Mouse (Mus musculus): Measurements from ENCODE around the gene Zfp931. TPM values are rescaled to one million over a fixed set of nuclear protein-coding genes. Genes with fewer than 3 reads are reported as not detected.

Zfp931 gene
- total RNA-seq (2023), result 1 to 10 TPM; 7.2 to 7.5 TPM

GRCm38 (mm10) chr2:178078166-178078717 is at the start of gene Zfp931:
Gene Zfp931, minus strand, starts transcription at chr2:178078476.

DNA sequence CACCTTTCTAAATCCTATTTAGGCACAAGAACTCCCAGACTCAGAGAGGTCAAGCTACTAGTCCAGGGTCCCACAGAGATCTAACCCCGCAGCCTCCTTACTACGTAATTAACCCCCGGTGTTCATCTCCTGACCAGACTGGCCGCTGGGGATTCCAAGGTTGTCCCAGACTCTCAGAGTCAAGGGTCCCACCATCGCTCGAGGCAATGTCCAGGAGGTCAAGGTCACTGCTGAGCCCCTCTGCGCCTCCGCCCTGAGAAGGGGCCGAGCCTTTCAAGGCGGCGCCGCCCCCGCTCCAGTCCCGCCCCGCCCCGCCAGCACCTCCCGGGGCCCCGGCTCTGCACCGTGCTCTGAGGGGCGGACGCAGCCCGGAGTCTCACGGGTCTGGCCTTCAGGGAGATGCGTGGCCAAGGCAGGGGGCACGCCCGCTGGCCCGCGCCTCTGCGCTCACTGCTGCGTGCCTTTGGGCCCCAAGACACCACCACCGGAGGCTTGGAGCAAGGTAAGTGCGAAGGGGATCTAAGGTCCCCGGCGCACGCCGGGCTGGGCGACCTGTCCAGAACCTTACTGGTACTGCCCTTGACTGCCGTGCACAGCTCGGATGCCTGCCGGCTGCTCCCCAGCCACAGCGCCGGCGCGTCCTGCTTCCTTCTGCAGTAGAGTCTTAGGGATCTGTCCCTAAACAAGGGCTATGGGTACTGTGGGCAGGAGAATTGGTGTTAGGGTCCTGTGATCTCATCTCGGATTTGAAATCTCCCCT is 40.7 kb upstream of the Zfp931 start, which contains the start of gene Phactr3:
Gene Phactr3, plus strand, starts transcription at position 175 of the 760 bp plus-strand sequence.

DNA sequence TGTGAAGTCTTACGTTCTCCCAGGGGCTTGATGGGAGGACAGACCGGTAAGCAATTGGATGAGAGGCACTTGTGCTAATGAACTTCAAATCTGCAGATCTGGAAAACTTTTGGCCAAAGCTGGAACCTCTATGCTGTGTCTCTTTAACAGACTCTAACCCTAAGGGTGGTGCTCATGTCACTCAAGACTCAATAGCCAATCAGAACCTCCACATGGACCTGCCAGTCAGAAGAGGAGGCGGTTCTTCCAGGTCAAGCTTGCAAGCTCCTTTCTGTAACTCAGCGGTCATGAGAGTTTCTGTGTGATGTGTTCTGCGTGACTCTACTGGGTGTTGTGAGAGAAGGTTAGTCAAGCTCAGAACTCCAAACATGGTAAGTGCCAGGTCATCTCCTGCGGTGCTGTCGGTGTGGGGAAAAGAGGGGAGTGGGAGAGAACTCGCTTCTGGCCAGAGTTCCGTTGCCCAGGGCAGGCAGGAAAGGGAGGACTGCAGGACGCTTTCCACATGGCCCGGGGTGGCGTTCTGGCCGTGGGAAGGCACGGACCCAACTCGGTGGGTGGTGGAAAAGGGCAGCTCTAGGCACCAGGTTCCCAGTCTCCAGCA is 55.2 kb downstream of the Zfp931 start, which contains the start of gene Zfp971:
Gene Zfp971, plus strand, starts transcription at position 274 of the 601 bp plus-strand sequence.

Other genes with a start within 250 kb of the Zfp931 start
- 10 to 100 TPM in 1 of 2 experiments, 1 to 10 TPM in 1; 6.3 to 11.3 TPM for gene Gm14325, start 238.1 kb downstream of the Zfp931 start, total RNA-seq (2023)
- gene Gm14327, start 181.4 kb downstream of the Zfp931 start, total RNA-seq (2023), result 1 to 10 TPM in 1 of 2 experiments, not detected in 1; 1.7 TPM
- gene Zfp972, start 152.9 kb downstream of the Zfp931 start, total RNA-seq (2023), result not detected
- gene Gm14326, start 121.2 kb downstream of the Zfp931 start, total RNA-seq (2023), result 10 to 100 TPM; 16.6 to 19.6 TPM
- 10 to 100 TPM; 50.7 to 57.5 TPM for gene Zfp971, start 55.2 kb downstream of the Zfp931 start, total RNA-seq (2023)
- gene Phactr3, start 40.5 kb upstream of the Zfp931 start, total RNA-seq (2023), result not detected